In genomic region chr19:3532717-3533260, GRCm38 (mm10) we compare ENCODE assay signal across 23 mouse cellular contexts. TPM values are rescaled to one million over a fixed set of nuclear protein-coding genes. Genes with fewer than 3 reads are reported as not detected.
DNase-seq lines count a peak whose midpoint lies in the region; TF ChIP-seq lines count a peak whose summit lies in the region.
"Had no signal": no experiment of that assay in that cellular context is flagged by ENCODE, and none has a peak within 500 bp of the region (broad histone marks: within the 10 kb centered on the region; RNA-seq: fewer than 3 reads in every experiment).

No protein-coding gene starts in this region.

- H3K27me3 ChIP-seq in heart, adult 2 months (ENCODE audit: control insufficient read depth, insufficient read depth, low read length), result no peaks in the 10 kb centered on the region
- H3K27me3 ChIP-seq in ES-Bruce4 (ENCODE audit: control insufficient read depth, insufficient read depth, low read length, poor library complexity, severe bottlenecking), result no peaks in the 10 kb centered on the region
- H3K27me3 ChIP-seq: forebrain, embryonic 13.5 days; heart, embryonic 12.5 days; heart, embryonic 15.5 days; hindbrain, embryonic 13.5 days; intestine, embryonic 15.5 days had no signal

- peak; percentile 79 for DNase-seq in heart, adult 11 months
- DNase-seq in heart, adult 2 months, result no peak
- DNase-seq in R1 (ENCODE audit: low read depth, low spot score), result peak; percentile 68
- DNase-seq in kidney, postnatal 4 days, result no peak
- no peak for DNase-seq in spleen, postnatal 4 days (ENCODE audit: low spot score in 2 of 2)
- no peak for DNase-seq in embryo, embryonic 10 days (ENCODE audit: low spot score)
- DNase-seq: adrenal gland, adult 2 months; adrenal gland, postnatal 14 days; cerebellum, adult 11 months; cerebellum, adult 2 months; cerebellum, postnatal 10 days; cerebellum, postnatal 36 days; gastrocnemius, postnatal 10 days; gastrocnemius, postnatal 36 days; heart, postnatal 36 days had no signal

- no peaks in the 10 kb centered on the region for H3K9me3 ChIP-seq in ES-Bruce4 (replicated peaks; ENCODE audit: control insufficient read depth, insufficient read depth, low read length, poor library complexity, severe bottlenecking)
- H3K9me3 ChIP-seq: forebrain, embryonic 13.5 days; heart, embryonic 12.5 days; heart, embryonic 15.5 days; hindbrain, embryonic 10.5 days; hindbrain, embryonic 13.5 days; intestine, embryonic 15.5 days had no signal

- no peak for TF ChIP-seq EP300 in heart, adult 2 months (IDR thresholded peaks at IDR 0.05; ENCODE audit: insufficient read depth, low read depth, low read length)
- TF ChIP-seq EP300 in ES-Bruce4 (IDR thresholded peaks at IDR 0.05; ENCODE audit: insufficient read depth, low read depth, low read length), result peak; percentile 17; the same call in 1 of the 2 replicates

- TF ChIP-seq CTCF in heart, adult 2 months (IDR thresholded peaks at IDR 0.05), result no peak
- no peak for TF ChIP-seq CTCF in ES-Bruce4 (IDR thresholded peaks at IDR 0.05; ENCODE audit: low read depth, low read length)

- H3K79me2 ChIP-seq in heart, adult 2 months (replicated peaks; ENCODE audit: control insufficient read depth, insufficient read depth, low read length), result peaks cover 20% of the 10 kb centered on the region

- H3K36me3 ChIP-seq in heart, adult 2 months (ENCODE audit: control insufficient read depth, insufficient read depth, low read length), result peaks cover 27% of the 10 kb centered on the region
- H3K36me3 ChIP-seq in ES-Bruce4 (ENCODE audit: control insufficient read depth, insufficient read depth, low read length, poor library complexity, severe bottlenecking), result 0 out of 2 replicates have a peak, but pooled peaks cover 4% of the 10 kb centered on the region
- H3K36me3 ChIP-seq: heart, embryonic 15.5 days; hindbrain, embryonic 13.5 days; intestine, embryonic 15.5 days had no signal

- H3K27ac ChIP-seq in heart, adult 2 months, result no peak overlapping the region
- H3K27ac ChIP-seq in ES-Bruce4 (ENCODE audit: insufficient read depth, low read length), result peak overlapping the region; percentile 93
- H3K27ac ChIP-seq: forebrain, embryonic 10.5 days; forebrain, embryonic 13.5 days; heart, embryonic 15.5 days; hindbrain, embryonic 10.5 days; hindbrain, embryonic 13.5 days; intestine, embryonic 15.5 days had no signal

- no peak overlapping the region for H3K4me3 ChIP-seq in heart, adult 2 months
- peak overlapping the region; percentile 68 for H3K4me3 ChIP-seq in ES-Bruce4 (ENCODE audit: low read depth, low read length)
- H3K4me3 ChIP-seq: forebrain, embryonic 10.5 days; forebrain, embryonic 13.5 days; heart, embryonic 12.5 days; heart, embryonic 15.5 days; hindbrain, embryonic 10.5 days; hindbrain, embryonic 13.5 days; intestine, embryonic 15.5 days had no signal

- intact Hi-C loops in heart, adult 2 months (cut with DNase I), result no loop called here

- no peak overlapping the region for H3K9ac ChIP-seq in heart, adult 2 months (ENCODE audit: low read depth, low read length)
- peak overlapping the region; percentile 66 for H3K9ac ChIP-seq in ES-Bruce4 (ENCODE audit: low read depth, poor library complexity, severe bottlenecking)
- H3K9ac ChIP-seq: forebrain, embryonic 13.5 days; heart, embryonic 12.5 days; heart, embryonic 15.5 days; hindbrain, embryonic 13.5 days; intestine, embryonic 15.5 days had no signal

- no peak for TF ChIP-seq POLR2A in heart, adult 2 months (IDR thresholded peaks at IDR 0.05; ENCODE audit: insufficient read depth, low read depth, low read length)
- TF ChIP-seq POLR2A in ES-Bruce4 (IDR thresholded peaks at IDR 0.05; ENCODE audit: insufficient read depth, low read length), result no peak

- peaks cover 17% of the 10 kb centered on the region for H3K4me1 ChIP-seq in heart, adult 2 months (ENCODE audit: control insufficient read depth, insufficient read depth, low read length)
- H3K4me1 ChIP-seq in ES-Bruce4 (ENCODE audit: control insufficient read depth, insufficient read depth, low read length), result peaks cover 6% of the 10 kb centered on the region
- H3K4me1 ChIP-seq: forebrain, embryonic 10.5 days; forebrain, embryonic 13.5 days; hindbrain, embryonic 10.5 days had no signal

- 96% methylated on average over 14 of the region's 14 CpGs for WGBS in heart, adult 2 months

RNA-seq across cellular contexts. Expression of gene Ppp6r3, which starts 42.8 kb away (rescaled TPM):
- 10 to 100 TPM; 72.9 to 79.3 TPM for total RNA-seq in heart, adult 2 months (2021)
- 45.8 and 63.4 TPM in 2 replicates for polyA plus RNA-seq in heart, adult 2 months (2012; rRNA removed)
- polyA plus RNA-seq in ES-Bruce4 (2011; ENCODE audit: insufficient read depth, insufficient read length, low read depth, missing spikeins), result 153 and 171 TPM in 2 replicates

Comparison
In these comparisons a context has a peak if more than half of its experiments do, and no peak if none do; other contexts are left out.
1. DNase-seq: peak in heart, adult 11 months (single experiment) and R1 (single experiment); none in heart, adult 2 months (0 of 2), kidney, postnatal 4 days (0 of 2), spleen, postnatal 4 days (0 of 2) and embryo, embryonic 10 days (single experiment).